ENCODE assay signal across 20 mouse cellular contexts in the genomic region with DNA sequence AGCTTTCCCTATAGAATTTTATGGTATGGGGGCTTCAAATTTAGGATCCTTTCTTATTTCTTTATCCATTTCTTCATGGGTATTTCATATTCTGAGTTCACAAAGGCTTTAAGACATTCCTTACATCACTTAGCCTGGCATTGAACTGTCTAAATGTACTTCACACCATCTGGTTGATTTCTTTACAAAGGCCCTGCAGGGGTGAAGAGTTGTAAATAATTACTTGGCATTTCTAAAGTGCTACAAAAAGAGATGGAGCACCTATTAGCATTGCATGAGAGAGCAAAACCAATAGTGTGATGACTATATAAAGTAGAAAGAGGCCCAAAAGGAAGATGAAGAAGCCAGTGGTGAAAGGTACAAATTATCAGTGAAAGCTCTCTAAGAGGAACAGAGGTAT.
DNase-seq lines count a peak whose midpoint lies in the region; ATAC-seq and TF ChIP-seq lines count a peak whose summit lies in the region.
"Had no signal": no experiment of that assay in that cellular context is flagged by ENCODE, and none has a peak within 500 bp of the region (broad histone marks: within the 10 kb centered on the region; RNA-seq: fewer than 3 reads in every experiment).

No protein-coding gene starts in this region.

- no peaks in the 10 kb centered on the region for H3K36me3 ChIP-seq in forebrain, embryonic 14.5 days (ENCODE audit: control insufficient read depth, insufficient read depth, low read length)
- no peaks in the 10 kb centered on the region for H3K36me3 ChIP-seq in forebrain, embryonic 16.5 days (ENCODE audit: control insufficient read depth, insufficient read depth)
- H3K36me3 ChIP-seq in midbrain, embryonic 14.5 days (ENCODE audit: control insufficient read depth, insufficient read depth, low read length), result no peaks in the 10 kb centered on the region
- no peaks in the 10 kb centered on the region for H3K36me3 ChIP-seq in midbrain, postnatal 0 days (ENCODE audit: insufficient read depth, low read length)
- H3K36me3 ChIP-seq: embryonic facial prominence, embryonic 13.5 days; heart, embryonic 12.5 days; hindbrain, embryonic 10.5 days had no signal

- H3K9me3 ChIP-seq in forebrain, embryonic 14.5 days (replicated peaks; ENCODE audit: control insufficient read depth, low read length), result no peaks in the 10 kb centered on the region
- no peaks in the 10 kb centered on the region for H3K9me3 ChIP-seq in forebrain, embryonic 16.5 days (ENCODE audit: control insufficient read depth, low read length)
- no peaks in the 10 kb centered on the region for H3K9me3 ChIP-seq in midbrain, embryonic 14.5 days (ENCODE audit: control insufficient read depth, low read length)
- no peaks in the 10 kb centered on the region for H3K9me3 ChIP-seq in midbrain, postnatal 0 days (ENCODE audit: low read length)
- H3K9me3 ChIP-seq: embryonic facial prominence, embryonic 13.5 days; forebrain, embryonic 13.5 days; heart, embryonic 12.5 days; hindbrain, embryonic 10.5 days had no signal

- no peaks in the 10 kb centered on the region for H3K4me1 ChIP-seq in forebrain, embryonic 14.5 days (ENCODE audit: control insufficient read depth, insufficient read depth, low read length)
- no peaks in the 10 kb centered on the region for H3K4me1 ChIP-seq in forebrain, embryonic 16.5 days (replicated peaks; ENCODE audit: control insufficient read depth, insufficient read depth, low read length)
- no peaks in the 10 kb centered on the region for H3K4me1 ChIP-seq in midbrain, embryonic 14.5 days (ENCODE audit: control insufficient read depth, insufficient read depth, low read length)
- no peaks in the 10 kb centered on the region for H3K4me1 ChIP-seq in midbrain, postnatal 0 days (ENCODE audit: insufficient read depth, low read length)
- H3K4me1 ChIP-seq: embryonic facial prominence, embryonic 13.5 days; forebrain, embryonic 13.5 days; heart, embryonic 12.5 days; hindbrain, embryonic 10.5 days had no signal

- peak; percentile 28 for DNase-seq in forebrain, embryonic 14.5 days (ENCODE audit: low spot score)
- peak; percentile 2 for DNase-seq in midbrain, embryonic 14.5 days
- DNase-seq in midbrain, postnatal 0 days (ENCODE audit: low spot score), result no peak
- peak; percentile 20 for DNase-seq in embryo, embryonic 10 days (ENCODE audit: low spot score)
- peak; percentile 40 for DNase-seq in mesoderm, embryonic 11.5 days (ENCODE audit: low read depth, low spot score)
- no peak for DNase-seq in left cerebral cortex, adult 8-10 months (ENCODE audit: low spot score in 2 of 2)
- DNase-seq in gastrocnemius, postnatal 36 days, result no peak
- DNase-seq: adrenal gland, postnatal 14 days; cerebellum, adult 18-20 months; cerebellum, adult 9-11 months; cerebellum, postnatal 36 days; gastrocnemius, postnatal 10 days; heart, adult 2 months had no signal

- H3K27ac ChIP-seq in forebrain, embryonic 14.5 days (ENCODE audit: low read depth, low read length), result no peak overlapping the region
- no peak overlapping the region for H3K27ac ChIP-seq in forebrain, embryonic 16.5 days (ENCODE audit: low read length)
- no peak overlapping the region for H3K27ac ChIP-seq in midbrain, embryonic 14.5 days (replicated peaks; ENCODE audit: low read depth, low read length)
- H3K27ac ChIP-seq in midbrain, postnatal 0 days (ENCODE audit: low read depth, low read length), result no peak overlapping the region
- H3K27ac ChIP-seq: embryonic facial prominence, embryonic 13.5 days; forebrain, embryonic 13.5 days; heart, adult 2 months; hindbrain, embryonic 10.5 days had no signal

- ATAC-seq in forebrain, embryonic 14.5 days, result no peak
- ATAC-seq in forebrain, embryonic 16.5 days, result no peak
- no peak for ATAC-seq in midbrain, embryonic 14.5 days (ENCODE audit: low FRiP score, low TSS enrichment)
- no peak for ATAC-seq in midbrain, postnatal 0 days (ENCODE audit: low FRiP score)
- ATAC-seq: forebrain, embryonic 13.5 days; hindbrain, embryonic 16.5 days; inflammation-experienced regulatory T-cells, adult 6 months had no signal

- H3K4me3 ChIP-seq in forebrain, embryonic 14.5 days (ENCODE audit: low read depth, low read length), result no peak overlapping the region
- H3K4me3 ChIP-seq in forebrain, embryonic 16.5 days (replicated peaks; ENCODE audit: low read length), result no peak overlapping the region
- H3K4me3 ChIP-seq in midbrain, embryonic 14.5 days (replicated peaks; ENCODE audit: low read depth, low read length), result no peak overlapping the region
- no peak overlapping the region for H3K4me3 ChIP-seq in midbrain, postnatal 0 days (ENCODE audit: low read depth, low read length)
- H3K4me3 ChIP-seq: embryonic facial prominence, embryonic 13.5 days; forebrain, embryonic 13.5 days; heart, adult 2 months; heart, embryonic 12.5 days; hindbrain, embryonic 10.5 days had no signal

- no peak for TF ChIP-seq CTCF in midbrain, postnatal 0 days (IDR thresholded peaks at IDR 0.05)

- H3K27me3 ChIP-seq in forebrain, embryonic 14.5 days (replicated peaks; ENCODE audit: control insufficient read depth, insufficient read depth, low read length), result no peaks in the 10 kb centered on the region
- H3K27me3 ChIP-seq in forebrain, embryonic 16.5 days (replicated peaks; ENCODE audit: control insufficient read depth, insufficient read depth, low read length), result no peaks in the 10 kb centered on the region
- no peaks in the 10 kb centered on the region for H3K27me3 ChIP-seq in midbrain, embryonic 14.5 days (ENCODE audit: control insufficient read depth, insufficient read depth, low read length)
- H3K27me3 ChIP-seq in midbrain, postnatal 0 days (ENCODE audit: insufficient read depth, low read length), result no peaks in the 10 kb centered on the region
- H3K27me3 ChIP-seq: embryonic facial prominence, embryonic 13.5 days; forebrain, embryonic 13.5 days; heart, embryonic 12.5 days had no signal

- no peak overlapping the region for H3K9ac ChIP-seq in forebrain, embryonic 14.5 days (ENCODE audit: low read length)
- no peak overlapping the region for H3K9ac ChIP-seq in forebrain, embryonic 16.5 days (replicated peaks; ENCODE audit: low read depth, low read length)
- H3K9ac ChIP-seq in midbrain, embryonic 14.5 days (replicated peaks; ENCODE audit: low read length), result no peak overlapping the region
- no peak overlapping the region for H3K9ac ChIP-seq in midbrain, postnatal 0 days (replicated peaks; ENCODE audit: low read length, poor library complexity, severe bottlenecking)
- H3K9ac ChIP-seq: embryonic facial prominence, embryonic 13.5 days; forebrain, embryonic 13.5 days; heart, embryonic 12.5 days had no signal

- intact Hi-C loops in gastrocnemius, postnatal 36 days (cut with DNase I), result no loop called here

- H3K4me2 ChIP-seq in forebrain, embryonic 14.5 days (ENCODE audit: low read length), result no peak overlapping the region
- no peak overlapping the region for H3K4me2 ChIP-seq in forebrain, embryonic 16.5 days (ENCODE audit: low read length)
- no peak overlapping the region for H3K4me2 ChIP-seq in midbrain, embryonic 14.5 days (ENCODE audit: low read length)
- no peak overlapping the region for H3K4me2 ChIP-seq in midbrain, postnatal 0 days (ENCODE audit: low read depth, low read length, poor library complexity, severe bottlenecking)
- H3K4me2 ChIP-seq: embryonic facial prominence, embryonic 13.5 days; forebrain, embryonic 13.5 days; heart, embryonic 12.5 days had no signal

Comparison
In these comparisons a context has a peak if more than half of its experiments do, and no peak if none do; other contexts are left out.
1. DNase-seq: peak in forebrain, embryonic 14.5 days (single experiment), midbrain, embryonic 14.5 days (single experiment), embryo, embryonic 10 days (single experiment) and mesoderm, embryonic 11.5 days (single experiment); none in midbrain, postnatal 0 days (single experiment), left cerebral cortex, adult 8-10 months (0 of 2) and gastrocnemius, postnatal 36 days (0 of 2).